Mouse (Mus musculus) heart, postnatal 36 days (tissue): Measurements from ENCODE around the gene Sh3bgrl2. TPM values are rescaled to one million over a fixed set of nuclear protein-coding genes. Genes with fewer than 3 reads are reported as not detected.
"Not testable (repeated sequence)": the region's sequence is repeated elsewhere in the genome, so short reads cannot be mapped to it uniquely, and the experiment has no call there.

ENCODE experiments used
- DNase-seq, 2 experiments: peaks; one replicate each; pipeline ENCODE4 v3.0.0; 2021 to 2022
- intact Hi-C: fragments of 180-260 bp; cut with DNase I; formaldehyde crosslinking; loops from one replicate; pipeline ENCODE4 v1.15.1; 2025
- total RNA-seq, 2 experiments: library from RNA; stranded (reverse); gene quantifications; 2 replicates each; pipeline ENCODE4 v1.2.3; 2021

The Sh3bgrl2 gene
- 1 to 10 TPM; 4.3 to 6.3 TPM for total RNA-seq

- peak; percentile 82 to 84 for DNase-seq
- intact Hi-C loops = loop anchor here (2.0 to 10.0 kb wide), 2 partner anchors 99 to 573 kb away; partner anchors contain the start of gene Phip
Observed at GRCm38 (mm10) chr9:83547830-83548689, at the start of gene Sh3bgrl2. Gene Sh3bgrl2, plus strand, starts transcription at chr9:83548327.

- DNase-seq, intact Hi-C loops: not testable (repeated sequence)
Observed at GRCm38 (mm10) chr9:83519081-83519480, 29.0 kb upstream of the Sh3bgrl2 start.

GRCm38 (mm10) chr9:83519510-83520155 is 28.5 kb upstream of the Sh3bgrl2 start:
- intact Hi-C loops = no loop called here
- DNase-seq = no peak

- intact Hi-C loops = no loop called here
Observed at GRCm38 (mm10) chr9:83527341-83528060, 20.6 kb upstream of the Sh3bgrl2 start.

GRCm38 (mm10) chr9:83533044-83533769 is 14.9 kb upstream of the Sh3bgrl2 start:
- no peak for DNase-seq
- intact Hi-C loops = no loop called here

More at GRCm38 (mm10) chr9:83527341-83528060, 20.6 kb upstream of the Sh3bgrl2 start:
- DNase-seq = no peak

GRCm38 (mm10) chr9:83536959-83537358 is 11.2 kb upstream of the Sh3bgrl2 start:
- intact Hi-C loops = no loop called here
- no peak for DNase-seq

- intact Hi-C loops = no loop called here
Observed at GRCm38 (mm10) chr9:83537510-83537909, 10.6 kb upstream of the Sh3bgrl2 start.

GRCm38 (mm10) chr9:83537921-83538536 is 10.1 kb upstream of the Sh3bgrl2 start:
- intact Hi-C loops = no loop called here
- no peak for DNase-seq

More at GRCm38 (mm10) chr9:83537510-83537909, 10.6 kb upstream of the Sh3bgrl2 start:
- DNase-seq = no peak

GRCm38 (mm10) chr9:83539809-83540491 is 8.2 kb upstream of the Sh3bgrl2 start:
- DNase-seq = no peak
- intact Hi-C loops = loop anchor here (5.0 to 10.0 kb wide), 2 partner anchors 72 to 565 kb away; partner anchors contain the start of gene Phip

- intact Hi-C loops = loop anchor here (5.0 to 10.0 kb wide), 2 partner anchors 72 to 566 kb away; partner anchors contain the start of gene Phip
Observed at GRCm38 (mm10) chr9:83540492-83540857, 7.7 kb upstream of the Sh3bgrl2 start.

GRCm38 (mm10) chr9:83540975-83541374 is 7.2 kb upstream of the Sh3bgrl2 start:
- intact Hi-C loops = loop anchor here (5.0 to 10.0 kb wide), 2 partner anchors 71 to 566 kb away; partner anchors contain the start of gene Phip

More at GRCm38 (mm10) chr9:83540492-83540857, 7.7 kb upstream of the Sh3bgrl2 start:
- DNase-seq = no peak

GRCm38 (mm10) chr9:83545240-83545639 is 2.9 kb upstream of the Sh3bgrl2 start:
- intact Hi-C loops = loop anchor here (10.0 kb wide), 1 partner anchor 570 kb away; the partner anchor contains the start of gene Phip
- DNase-seq = no peak

More at GRCm38 (mm10) chr9:83540975-83541374, 7.2 kb upstream of the Sh3bgrl2 start:
- no peak for DNase-seq

GRCm38 (mm10) chr9:83546316-83546715 is 1.8 kb upstream of the Sh3bgrl2 start:
- DNase-seq = no peak
- intact Hi-C loops = loop anchor here (10.0 kb wide), 1 partner anchor 572 kb away; the partner anchor contains the start of gene Phip

GRCm38 (mm10) chr9:83547229-83547628 is 898 bp upstream of the Sh3bgrl2 start:
- no peak for DNase-seq
- intact Hi-C loops = loop anchor here (10.0 kb wide), 1 partner anchor 572 kb away; the partner anchor contains the start of gene Phip

GRCm38 (mm10) chr9:83549866-83550265 is 1.7 kb downstream of the Sh3bgrl2 start:
- intact Hi-C loops = loop anchor here (2.0 to 10.0 kb wide), 2 partner anchors 101 to 575 kb away; partner anchors contain the start of gene Phip
- no peak for DNase-seq

GRCm38 (mm10) chr9:83551116-83551515 is 3.0 kb downstream of the Sh3bgrl2 start:
- no peak for DNase-seq
- intact Hi-C loops = no loop called here

- intact Hi-C loops = no loop called here
- DNase-seq = no peak
Observed at GRCm38 (mm10) chr9:83551632-83552031, 3.5 kb downstream of the Sh3bgrl2 start.

- DNase-seq = no peak
- intact Hi-C loops = no loop called here
Observed at GRCm38 (mm10) chr9:83555580-83555979, 7.5 kb downstream of the Sh3bgrl2 start.
